ENCODE assay signal across 8 mouse cellular contexts in the genomic region with DNA sequence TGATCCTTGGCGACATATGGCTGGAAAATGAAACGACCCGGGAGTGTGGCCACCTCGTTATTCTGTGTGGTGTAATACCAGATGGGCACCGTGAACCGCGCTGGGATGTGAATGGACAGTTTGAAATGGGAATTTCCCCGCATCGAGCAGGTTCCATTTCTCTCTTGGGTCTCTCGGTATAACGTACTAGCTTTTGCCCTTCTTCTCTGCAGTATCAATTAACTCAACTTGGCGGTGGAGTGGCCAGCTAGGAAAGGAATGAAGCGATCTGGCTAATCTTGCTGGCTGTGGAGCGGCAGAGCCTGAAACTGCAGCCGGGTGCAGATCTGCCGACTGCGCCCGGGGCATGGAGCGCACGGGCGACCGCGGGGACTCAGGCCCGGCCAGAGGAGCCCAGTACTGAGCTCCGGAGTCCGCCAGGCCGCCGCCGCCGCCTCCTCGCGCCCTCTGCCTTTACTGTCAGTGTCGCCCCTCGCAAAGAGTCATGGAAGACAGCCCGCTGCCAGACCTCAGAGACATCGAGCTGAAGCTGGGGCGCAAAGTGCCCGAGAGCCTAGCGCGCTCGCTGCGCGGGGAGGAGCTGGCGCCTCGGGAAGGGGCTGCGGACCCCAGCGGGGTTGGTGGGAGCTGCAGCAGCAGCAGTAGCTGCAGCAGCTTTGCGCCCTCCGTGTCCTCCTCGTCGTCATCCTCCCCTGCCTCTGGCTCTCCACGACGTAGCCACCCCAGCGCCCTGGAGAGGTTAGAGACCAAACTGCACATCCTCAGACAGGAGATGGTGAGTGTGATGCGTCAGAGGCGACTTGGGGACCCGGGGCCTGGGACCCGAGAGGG. TPM values are rescaled to one million over a fixed set of nuclear protein-coding genes. Genes with fewer than 3 reads are reported as not detected.
DNase-seq lines count a peak whose midpoint lies in the region; ATAC-seq and TF ChIP-seq lines count a peak whose summit lies in the region.

No protein-coding gene starts in this region.

- H3K4me3 ChIP-seq in forebrain, embryonic 16.5 days (replicated peaks; ENCODE audit: low read length): peak overlapping the region; percentile 59
- peak overlapping the region; percentile 90 for H3K4me3 ChIP-seq in layer of hippocampus, adult 2 months
- peak overlapping the region; percentile 81 for H3K4me3 ChIP-seq in lung, embryonic 15.5 days

- H3K4me2 ChIP-seq in forebrain, embryonic 16.5 days (ENCODE audit: low read length): peak overlapping the region; percentile 75
- peak overlapping the region; percentile 89 for H3K4me2 ChIP-seq in lung, embryonic 15.5 days

- no peaks in the 10 kb centered on the region for H3K36me3 ChIP-seq in forebrain, embryonic 16.5 days (ENCODE audit: control insufficient read depth, insufficient read depth)
- no peaks in the 10 kb centered on the region for H3K36me3 ChIP-seq in lung, embryonic 15.5 days

- 0 out of 2 replicates have a peak, but pooled peaks cover 5% of the 10 kb centered on the region for H3K4me1 ChIP-seq in forebrain, embryonic 16.5 days (replicated peaks; ENCODE audit: control insufficient read depth, insufficient read depth, low read length)
- 0 out of 2 replicates have a peak, but pooled peaks cover 11% of the 10 kb centered on the region for H3K4me1 ChIP-seq in lung, embryonic 15.5 days

- peak; percentile 86 for ATAC-seq in forebrain, embryonic 16.5 days
- ATAC-seq in lung, embryonic 15.5 days (ENCODE audit: borderline replicate concordance, extremely low read depth, low FRiP score, low TSS enrichment): peak; percentile 76

- peak overlapping the region; percentile 68 for H3K27ac ChIP-seq in forebrain, embryonic 16.5 days (ENCODE audit: low read length)
- H3K27ac ChIP-seq in layer of hippocampus, adult 2 months: peak overlapping the region; percentile 96
- peak overlapping the region; percentile 94 for H3K27ac ChIP-seq in lung, embryonic 15.5 days

- no peaks in the 10 kb centered on the region for H3K27me3 ChIP-seq in forebrain, embryonic 16.5 days (replicated peaks; ENCODE audit: control insufficient read depth, insufficient read depth, low read length)
- H3K27me3 ChIP-seq in lung, embryonic 15.5 days: no peaks in the 10 kb centered on the region

- peak; percentile 73 for DNase-seq in NIH3T3 (ENCODE audit: low read depth)
- peak; percentile 9 for DNase-seq in cerebellum, adult 11 months
- DNase-seq in heart, postnatal 14 days: peak; percentile 41 to 52
- DNase-seq in layer of hippocampus, adult 2 months (ENCODE audit: low spot score in 2 of 2): peak; percentile 29 to 46
- peak; percentile 51 for DNase-seq in retina, postnatal 7 days (ENCODE audit: low read depth, low spot score)
- DNase-seq in T-cell, adult 2 months (ENCODE audit: low spot score): no peak

- intact Hi-C loops in heart, postnatal 14 days (cut with DNase I): loop anchor here (5.0 kb wide), 2 partner anchors 39 to 266 kb away; no protein-coding TSS in a partner anchor

- under 1% methylated on average over 52 of the region's 58 CpGs for WGBS in forebrain, embryonic 16.5 days
- under 1% methylated on average over 57 of the region's 58 CpGs for WGBS in lung, embryonic 15.5 days

- TF ChIP-seq CTCF in layer of hippocampus, adult 2 months (conservative IDR thresholded peaks at IDR 0.05): peak; percentile 17; the same call in 1 of the 2 replicates

- H3K9me3 ChIP-seq in forebrain, embryonic 16.5 days (ENCODE audit: control insufficient read depth, low read length): no peaks in the 10 kb centered on the region
- no peaks in the 10 kb centered on the region for H3K9me3 ChIP-seq in lung, embryonic 15.5 days

- H3K9ac ChIP-seq in forebrain, embryonic 16.5 days (replicated peaks; ENCODE audit: low read depth, low read length): peak overlapping the region; percentile 56
- H3K9ac ChIP-seq in lung, embryonic 15.5 days: peak overlapping the region; percentile 79

RNA-seq across cellular contexts. Expression of a gene that starts 0.6 kb away (rescaled TPM):
- 4.2 and 4.4 TPM in 2 replicates for polyA plus RNA-seq in forebrain, embryonic 16.5 days (2015; fragmentation: Nextera tagmentation; extraction: Ambion mirVana)
- total RNA-seq in heart, postnatal 14 days (2021): 1 to 10 TPM; 2.9 to 3.2 TPM
- 10 to 100 TPM; 31.1 to 34.2 TPM for total RNA-seq in layer of hippocampus, adult 2 months (2021)
- 28.2 and 28.5 TPM in 2 replicates for polyA plus RNA-seq in lung, embryonic 15.5 days (2015; fragmentation: Nextera tagmentation; extraction: Ambion mirVana)

Comparison
In these comparisons a context has a peak if more than half of its experiments do, and no peak if none do; other contexts are left out.
1. RNA of a gene that starts 0.6 kb away (total RNA-seq): 31.1 to 34.2 TPM in layer of hippocampus, adult 2 months; 2.9 to 3.2 TPM in heart, postnatal 14 days; every median in the first group is over 4 times any median in the second.
2. Peak in every context shown above with its lines, with median percentiles within 50 percentile points of each other: H3K27ac ChIP-seq and H3K4me3 ChIP-seq.